Mouse (Mus musculus): ENCODE measurements around the gene Kifc1. TPM values are rescaled to one million over a fixed set of nuclear protein-coding genes. Genes with fewer than 3 reads are reported as not detected.
A peak's percentile ranks its signal among the peaks of the same experiment; 100 is the strongest.

Gene Kifc1
- total and polyA plus RNA-seq, 3 experiments = 16.0 to 41.2 (median 23.0) TPM

GRCm38 (mm10) chr17:33911052-33911812 lies 20.8 kb upstream of the Kifc1 start:
- Histone ChIP-seq H3K9me3 (replicated peaks; ENCODE audit: low read length) (no peaks in the 10 kb centered on the region), H3K79me2 (replicated peaks; ENCODE audit: control insufficient read depth, extremely low read depth, insufficient read depth, poor library complexity, severe bottlenecking) (peaks cover 12% of the 10 kb centered on the region; the same call in 1 of the 2 replicates), H3K4me2 (ENCODE audit: insufficient read depth, low read depth, poor library complexity, severe bottlenecking) (no peak overlapping the region), H3K4me1 (ENCODE audit: control insufficient read depth in 1 of 2, insufficient read depth in 2 of 2) (peaks cover 5 to 37% of the 10 kb centered on the region in 2 experiments; a peak in 3 of 4 replicates), H3K4me3 (replicated peaks in 1 of 3; ENCODE audit: low read depth in 2 of 3, low read length in 2 of 3, poor library complexity in 1 of 3) (no peak overlapping the region), H3K27me3 (replicated peaks) (no peaks in the 10 kb centered on the region), H3K36me3 (replicated peaks in 1 of 2; ENCODE audit: control insufficient read depth in 1 of 2, insufficient read depth in 1 of 2, low read length in 1 of 2) (peaks cover 40 to 42% of the 10 kb centered on the region in 2 experiments), H3K9ac (ENCODE audit: insufficient read depth, low read depth) (no peak overlapping the region), H3K27ac (ENCODE audit: insufficient read depth, low read depth) (no peak overlapping the region)
- TF ChIP-seq ELF1 (IDR thresholded peaks at IDR 0.05; ENCODE audit: low read depth, low read length) (no peak), RAD21 (IDR thresholded peaks at IDR 0.05; ENCODE audit: low read depth, low read length) (no peak), HCFC1 (IDR thresholded peaks at IDR 0.05; ENCODE audit: low read depth, low read length) (no peak), JUN (IDR thresholded peaks at IDR 0.05; ENCODE audit: insufficient read depth, low read depth, low read length) (no peak), ZC3H11A (IDR thresholded peaks at IDR 0.05; ENCODE audit: low read depth, low read length) (no peak)
- in situ Hi-C loops (cut with MboI; ENCODE audit: low pct_ligation_motif_present, low pct_unique_long_range_greater_than_20kb, low sequenced_read_pairs) (no loop called here), dilution Hi-C loops (cut with MboI; ENCODE audit: extremely low pct_ligation_motif_present, extremely low pct_unique_long_range_greater_than_20kb, low sequenced_read_pairs) (no loop called here)
- DNase-seq (ENCODE audit: extremely low read depth) = no peak

- Histone ChIP-seq H3K4me3 (replicated peaks in 1 of 3; ENCODE audit: low read depth in 2 of 3, low read length in 2 of 3, poor library complexity in 1 of 3) (peak overlapping the region; percentile 72 to 90 (median 89)), H3K9ac (ENCODE audit: insufficient read depth, low read depth) (peak overlapping the region; percentile 80), H3K36me3 (replicated peaks in 1 of 2; ENCODE audit: control insufficient read depth in 1 of 2, insufficient read depth in 1 of 2, low read length in 1 of 2) (peaks cover 40 to 42% of the 10 kb centered on the region in 2 experiments), H3K27me3 (replicated peaks) (no peaks in the 10 kb centered on the region), H3K4me2 (ENCODE audit: insufficient read depth, low read depth, poor library complexity, severe bottlenecking) (peak overlapping the region; percentile 83), H3K27ac (ENCODE audit: insufficient read depth, low read depth) (peak overlapping the region; percentile 36; the same call in 1 of the 2 replicates), H3K79me2 (replicated peaks; ENCODE audit: control insufficient read depth, extremely low read depth, insufficient read depth, poor library complexity, severe bottlenecking) (peaks cover 12% of the 10 kb centered on the region; the same call in 1 of the 2 replicates), H3K4me1 (ENCODE audit: control insufficient read depth in 1 of 2, insufficient read depth in 2 of 2) (peaks cover 5 to 37% of the 10 kb centered on the region in 2 experiments; a peak in 3 of 4 replicates), H3K9me3 (replicated peaks; ENCODE audit: low read length) (no peaks in the 10 kb centered on the region)
- peak; percentile 68 for DNase-seq (ENCODE audit: extremely low read depth)
- in situ Hi-C loops (cut with MboI; ENCODE audit: low pct_ligation_motif_present, low pct_unique_long_range_greater_than_20kb, low sequenced_read_pairs) = no loop called here
- dilution Hi-C loops (cut with MboI; ENCODE audit: extremely low pct_ligation_motif_present, extremely low pct_unique_long_range_greater_than_20kb, low sequenced_read_pairs) = no loop called here
- TF ChIP-seq JUND (conservative IDR thresholded peaks at IDR 0.05; ENCODE audit: low read depth, low read length) (no peak), RCOR1 (conservative IDR thresholded peaks at IDR 0.05; ENCODE audit: low read depth, low read length) (no peak), ZKSCAN1 (IDR thresholded peaks at IDR 0.05; ENCODE audit: borderline replicate concordance, low read depth, low read length) (no peak), NELFE (IDR thresholded peaks at IDR 0.05; ENCODE audit: low read depth, low read length) (no peak), ZC3H11A (IDR thresholded peaks at IDR 0.05; ENCODE audit: low read depth, low read length) (no peak), NRF1 (IDR thresholded peaks at IDR 0.05; ENCODE audit: low read depth, low read length) (no peak), SIN3A (IDR thresholded peaks at IDR 0.05; ENCODE audit: low read length) (no peak), E2F4 (IDR thresholded peaks at IDR 0.05; ENCODE audit: insufficient replicate concordance, low read depth, low read length) (no peak), POLR2AphosphoS2 (IDR thresholded peaks at IDR 0.05; ENCODE audit: low read depth, low read length) (no peak), ZMIZ1 (IDR thresholded peaks at IDR 0.05; ENCODE audit: low read depth, low read length) (no peak), MEF2A (IDR thresholded peaks at IDR 0.05; ENCODE audit: borderline replicate concordance, low read depth, low read length) (no peak), TBP (conservative IDR thresholded peaks at IDR 0.05; ENCODE audit: low read depth, low read length) (0 out of 2 replicates have a peak, but pooled peaks have one; percentile 29), ETS1 (conservative IDR thresholded peaks at IDR 0.05; ENCODE audit: low read depth, low read length) (no peak), ZNF384 (IDR thresholded peaks at IDR 0.05; ENCODE audit: low read depth, low read length) (peak; percentile 79), EP300 (IDR thresholded peaks at IDR 0.05; ENCODE audit: low read length) (no peak), TCF12 (IDR thresholded peaks at IDR 0.05; ENCODE audit: low read depth, low read length) (no peak), BHLHE40 (IDR thresholded peaks at IDR 0.05; ENCODE audit: low read depth, low read length) (no peak), JUN (IDR thresholded peaks at IDR 0.05; ENCODE audit: insufficient read depth, low read depth, low read length) (no peak), ELF1 (IDR thresholded peaks at IDR 0.05; ENCODE audit: low read depth, low read length) (no peak), SMC3 (IDR thresholded peaks at IDR 0.05; ENCODE audit: low read depth, low read length) (peak; percentile 28), CHD1 (IDR thresholded peaks at IDR 0.05; ENCODE audit: low read depth, low read length) (no peak), IRF4 (IDR thresholded peaks at IDR 0.05; ENCODE audit: low read depth, low read length) (no peak), CHD2 (IDR thresholded peaks at IDR 0.05; ENCODE audit: low read length) (no peak), PAX5 (IDR thresholded peaks at IDR 0.05; ENCODE audit: low read length) (no peak), RAD21 (IDR thresholded peaks at IDR 0.05; ENCODE audit: low read depth, low read length) (peak; percentile 4; the same call in 1 of the 2 replicates), MAX (IDR thresholded peaks at IDR 0.05; ENCODE audit: low read length) (no peak), MAFK (IDR thresholded peaks at IDR 0.05; ENCODE audit: insufficient replicate concordance, low read length) (no peak), MAZ (IDR thresholded peaks at IDR 0.05; ENCODE audit: low read depth, low read length) (no peak)
Observed at GRCm38 (mm10) chr17:33910346-33911051, 20.0 kb upstream of the Kifc1 start.
